Mouse (Mus musculus) embryonic facial prominence, embryonic 14.5 days (tissue): ENCODE data around the gene Srrm3. TPM values are rescaled to one million over a fixed set of nuclear protein-coding genes. Genes with fewer than 3 reads are reported as not detected.

ENCODE experiments used
- ATAC-seq: fragments of 200-750 bp; cut with Nextera tagmentation; 2 replicates; pipeline ENCODE4 v1.8.0; 2017; ENCODE audit warnings: low read depth, moderate number of reproducible peaks, moderate TSS enrichment
- DNase-seq: peaks from one replicate; pipeline ENCODE4 v3.0.0-alpha.2; 2015; ENCODE audit warnings: low spot score
- H3K27ac ChIP-seq: fragments of 300-500 bp; sonication (generic); replicated peaks from 2 replicates; pipeline ENCODE4 v1.5.1; 2014; ENCODE audit warnings: low read depth, mild to moderate bottlenecking, low read length, moderate library complexity
- H3K27me3 ChIP-seq: fragments of 300-500 bp; sonication (generic); replicated peaks from 2 replicates; pipeline ENCODE4 v1.6.1; 2014; ENCODE audit warnings: low read length; ENCODE audit not compliant: control insufficient read depth, insufficient read depth
- H3K36me3 ChIP-seq: fragments of 300-500 bp; sonication (generic); 2 replicates; pipeline ENCODE4 v1.6.1; 2014; ENCODE audit warnings: low read length, mixed read lengths; ENCODE audit not compliant: control insufficient read depth, insufficient read depth
- H3K4me1 ChIP-seq: fragments of 300-500 bp; sonication (generic); 2 replicates; pipeline ENCODE4 v1.6.1; 2014; ENCODE audit warnings: antibody characterized with exemption, low read length; ENCODE audit not compliant: control insufficient read depth, insufficient read depth
- H3K4me2 ChIP-seq: fragments of 300-500 bp; sonication (generic); 2 replicates; pipeline ENCODE4 v1.6.1; 2014; ENCODE audit warnings: low read depth, mild to moderate bottlenecking, low read length, moderate library complexity, mixed read lengths
- H3K4me3 ChIP-seq: fragments of 300-500 bp; sonication (generic); 2 replicates; pipeline ENCODE4 v1.5.1; 2014; ENCODE audit warnings: low read depth, mild to moderate bottlenecking, low read length
- H3K9ac ChIP-seq: fragments of 300-500 bp; sonication (generic); 2 replicates; pipeline ENCODE4 v1.6.1; 2014; ENCODE audit warnings: low read depth, mild to moderate bottlenecking, low read length, moderate library complexity, mixed read lengths
- H3K9me3 ChIP-seq: fragments of 300-500 bp; sonication (generic); 2 replicates; pipeline ENCODE4 v1.6.1; 2016; ENCODE audit warnings: low read length; ENCODE audit not compliant: control insufficient read depth
- WGBS: fragments of 180-500 bp; shearing (Covaris S2); extraction: QIAGEN DNeasy Blood & Tissue Kit; methylation state at CpG from one replicate; pipeline ENCODE4 v1.1.7; 2014; 5-methylcytosine and 5-hydroxymethylcytosine counted together
- polyA plus RNA-seq: library from polyadenylated mRNA; unstranded; fragments of >200 nt; fragmentation: Nextera tagmentation; extraction: Ambion mirVana; gene quantifications from 2 replicates; pipeline ENCODE4 v1.2.1, GENCODE M21; 2014

Srrm3 gene
- polyA plus RNA-seq, 1 experiment from 2014 or later, result 1.1 TPM

DNA sequence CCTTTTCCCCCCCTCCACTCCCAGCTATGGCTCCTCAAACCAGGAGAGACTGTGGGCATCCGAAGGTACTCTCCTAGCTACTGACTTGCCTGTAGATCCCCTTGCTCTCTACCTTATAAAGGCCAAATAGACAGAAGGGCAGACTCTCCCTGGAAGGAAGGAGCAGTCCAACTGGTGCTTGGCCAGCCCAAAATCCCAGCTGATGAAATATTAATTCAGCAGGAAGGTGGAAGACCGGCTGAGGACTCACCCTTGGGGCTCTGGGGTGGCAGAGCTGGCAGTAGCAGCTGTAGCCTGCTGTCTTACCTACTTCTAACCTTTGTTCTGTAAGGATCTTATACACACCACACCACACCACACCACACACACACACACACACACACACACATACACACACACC is 2.0 kb upstream of the Srrm3 start:
- no peak overlapping the region for H3K27ac ChIP-seq
- no peak overlapping the region for H3K9ac ChIP-seq
- WGBS, result 56% methylated on average over 2 of the region's 2 CpGs
- no peaks in the 10 kb centered on the region for H3K36me3 ChIP-seq
- H3K4me1 ChIP-seq, result peaks cover 12% of the 10 kb centered on the region; the same call in 1 of the 2 replicates
- H3K4me3 ChIP-seq, result no peak overlapping the region
- no peak for DNase-seq
- ATAC-seq, result no peak
- H3K27me3 ChIP-seq, result no peaks in the 10 kb centered on the region
- no peaks in the 10 kb centered on the region for H3K9me3 ChIP-seq
- H3K4me2 ChIP-seq, result no peak overlapping the region

DNA sequence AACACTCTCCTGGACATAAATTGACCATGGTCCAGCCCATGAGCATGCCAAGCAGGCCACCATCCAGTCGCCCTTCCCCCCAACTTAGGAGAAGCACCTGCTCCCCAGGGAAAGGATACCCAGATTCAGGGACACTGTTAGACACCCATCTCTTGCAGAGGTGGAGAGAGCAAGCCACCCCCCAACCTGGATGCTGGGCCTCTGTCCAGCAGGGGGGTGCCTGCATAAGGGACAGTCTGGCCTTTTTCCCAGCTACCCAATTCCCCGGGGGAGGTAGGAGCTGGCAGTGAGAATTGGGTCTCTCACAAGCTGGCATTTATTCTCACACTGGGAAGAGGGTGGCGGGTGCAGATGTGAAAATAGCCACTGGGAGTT is 560 bp downstream of the Srrm3 start:
- no peak for ATAC-seq

DNA sequence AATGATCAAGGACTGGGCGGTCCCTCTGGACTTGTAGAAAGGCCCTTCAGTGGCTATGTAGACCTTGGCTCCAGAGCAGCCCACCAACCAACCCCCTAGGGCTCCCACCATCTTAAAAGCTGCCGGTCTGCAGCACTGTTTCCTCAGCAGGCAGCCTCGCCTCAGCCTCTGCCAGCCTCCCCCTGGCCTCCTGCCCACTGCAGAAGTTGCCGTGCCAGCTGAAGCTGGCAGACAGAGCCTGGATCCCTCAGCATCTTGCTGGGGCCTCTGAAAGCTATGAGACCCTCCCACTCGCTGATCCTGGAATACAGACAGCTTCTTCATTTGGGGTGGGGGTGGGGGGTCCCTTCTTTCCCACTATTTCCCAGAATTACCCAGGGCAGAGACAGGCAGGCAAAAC is 6.3 kb downstream of the Srrm3 start:
- DNase-seq, result no peak
- no peaks in the 10 kb centered on the region for H3K27me3 ChIP-seq
- no peak overlapping the region for H3K27ac ChIP-seq
- WGBS, result 66% methylated on average over 5 of the region's 5 CpGs
- H3K4me1 ChIP-seq, result no peaks in the 10 kb centered on the region
- no peak for ATAC-seq
- H3K9me3 ChIP-seq, result no peaks in the 10 kb centered on the region
- no peak overlapping the region for H3K4me2 ChIP-seq
- H3K36me3 ChIP-seq, result no peaks in the 10 kb centered on the region
- H3K9ac ChIP-seq, result no peak overlapping the region
- H3K4me3 ChIP-seq, result no peak overlapping the region

More for the DNA sequence above, 560 bp downstream of the Srrm3 start:
- DNase-seq, result no peak
- Histone ChIP-seq H3K4me1 (no peaks in the 10 kb centered on the region), H3K27me3 (no peaks in the 10 kb centered on the region), H3K4me3 (no peak overlapping the region; the same call in 1 of the 2 replicates), H3K36me3 (no peaks in the 10 kb centered on the region), H3K9ac (no peak overlapping the region), H3K4me2 (no peak overlapping the region), H3K9me3 (no peaks in the 10 kb centered on the region), H3K27ac (no peak overlapping the region)
- WGBS, result 38% methylated on average over 3 of the region's 3 CpGs

DNA sequence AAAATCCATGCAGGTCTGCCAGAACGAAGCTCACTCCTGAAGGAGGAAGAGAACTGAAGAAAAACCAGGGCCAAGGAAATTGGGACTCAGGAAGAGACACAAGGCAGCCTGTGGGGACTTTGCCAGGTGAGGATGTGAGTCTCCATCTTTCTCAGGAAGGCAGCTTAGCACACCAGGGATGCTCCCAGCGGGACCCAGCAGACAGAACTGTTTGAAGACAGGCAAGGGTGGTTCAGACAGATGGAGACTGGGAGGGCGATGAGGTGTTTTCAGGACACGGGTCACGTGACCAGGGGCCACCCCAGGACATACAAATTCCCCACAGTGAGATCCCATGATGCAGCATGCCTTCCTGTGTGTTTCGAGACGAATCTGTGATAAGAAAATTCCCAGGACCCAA is 11.8 kb downstream of the Srrm3 start:
- Histone ChIP-seq H3K9ac (no peak overlapping the region), H3K27ac (no peak overlapping the region), H3K36me3 (no peaks in the 10 kb centered on the region), H3K4me1 (no peaks in the 10 kb centered on the region), H3K9me3 (no peaks in the 10 kb centered on the region), H3K4me2 (no peak overlapping the region), H3K27me3 (no peaks in the 10 kb centered on the region; the same call in 1 of the 2 replicates), H3K4me3 (no peak overlapping the region)
- 51% methylated on average over 7 of the region's 7 CpGs for WGBS
- DNase-seq (no peak), ATAC-seq (no peak)

DNA sequence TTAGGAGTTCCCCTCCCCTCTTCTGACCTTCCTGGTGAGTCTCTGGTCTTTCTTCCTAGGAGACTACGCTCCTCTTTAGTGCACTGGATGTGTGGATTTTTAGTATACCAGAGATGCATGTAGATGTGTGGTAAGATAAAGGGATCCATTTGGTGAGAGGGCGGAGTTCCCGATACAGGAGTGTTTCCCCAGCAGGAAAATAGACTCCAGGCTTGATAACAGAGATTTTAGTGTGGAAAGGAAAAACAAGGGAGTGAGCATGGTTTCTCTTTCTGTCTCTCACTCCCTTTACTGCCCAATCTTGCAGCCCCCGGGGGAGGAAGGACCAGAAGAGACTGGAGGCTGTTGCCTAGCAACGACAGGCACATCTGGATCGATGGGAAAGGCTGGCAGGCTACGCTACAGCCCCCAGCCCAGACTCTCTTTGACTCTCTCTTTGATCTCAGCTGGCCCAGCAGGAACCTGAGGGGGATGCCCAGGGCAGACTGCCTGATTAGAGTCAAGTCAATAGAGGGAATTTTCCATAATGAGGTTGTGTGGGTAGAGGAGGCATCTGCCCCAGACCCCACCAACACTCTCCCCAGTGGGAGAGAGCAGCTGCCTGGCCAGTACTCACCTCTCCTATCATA is 15.7 kb downstream of the Srrm3 start:
- H3K36me3 ChIP-seq, result no peaks in the 10 kb centered on the region
- ATAC-seq (peak; percentile 60; the same call in 1 of the 2 replicates), DNase-seq (peak; percentile 24)
- H3K27ac ChIP-seq, result no peak overlapping the region; the same call in 1 of the 2 replicates
- WGBS, result 18% methylated on average over 7 of the region's 7 CpGs
- no peaks in the 10 kb centered on the region for H3K9me3 ChIP-seq
- no peak overlapping the region for H3K9ac ChIP-seq
- H3K4me1 ChIP-seq, result peaks cover 6% of the 10 kb centered on the region; the same call in 1 of the 2 replicates
- no peak overlapping the region for H3K4me2 ChIP-seq
- no peak overlapping the region for H3K4me3 ChIP-seq
- no peaks in the 10 kb centered on the region; the same call in 1 of the 2 replicates for H3K27me3 ChIP-seq

DNA sequence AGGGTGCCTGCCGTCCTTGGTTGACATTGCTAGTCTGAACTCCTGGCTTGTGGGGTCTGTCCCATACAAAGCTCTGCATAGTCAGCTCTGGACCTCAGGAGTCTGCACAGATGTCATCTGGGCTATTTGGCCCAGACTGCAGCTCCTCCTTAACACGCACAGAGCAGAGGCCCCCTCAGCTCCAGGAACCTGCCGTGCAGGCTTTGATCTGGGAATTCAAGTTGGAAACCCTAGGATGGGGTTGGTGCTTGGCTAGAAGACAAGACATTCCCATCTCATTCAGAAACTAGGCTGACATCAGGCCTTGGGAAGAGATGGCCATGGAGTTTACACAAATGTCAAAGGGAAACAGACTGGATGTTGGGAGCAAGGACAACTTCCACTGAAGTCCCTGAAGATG is 17.8 kb downstream of the Srrm3 start:
- WGBS, result 35% methylated on average over 3 of the region's 3 CpGs

DNA sequence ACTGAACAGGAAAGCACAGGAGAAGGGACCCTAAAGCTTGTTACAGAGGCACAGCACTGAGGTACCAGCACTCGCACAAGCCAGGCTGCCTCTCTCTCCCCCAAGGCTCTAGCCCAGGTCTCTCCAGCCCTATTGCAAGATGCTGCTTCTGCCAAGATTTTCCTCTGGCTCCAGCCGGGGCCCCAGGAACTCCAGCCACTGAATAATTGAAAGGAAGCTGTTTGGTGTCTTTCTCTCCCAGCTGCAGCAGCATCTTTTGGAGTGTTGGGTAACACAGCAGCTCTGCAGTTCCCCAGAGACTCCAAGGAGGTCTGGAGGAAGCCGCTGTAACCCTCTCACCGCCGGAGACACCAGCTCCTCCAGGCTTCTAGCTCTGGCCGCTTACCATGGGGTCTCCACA is 19.5 kb downstream of the Srrm3 start:
- Histone ChIP-seq H3K27ac (no peak overlapping the region), H3K36me3 (no peaks in the 10 kb centered on the region), H3K9me3 (no peaks in the 10 kb centered on the region), H3K9ac (no peak overlapping the region), H3K4me2 (no peak overlapping the region), H3K4me1 (peaks cover 6% of the 10 kb centered on the region; the same call in 1 of the 2 replicates), H3K4me3 (no peak overlapping the region), H3K27me3 (no peaks in the 10 kb centered on the region)
- DNase-seq, result peak; percentile 60
- ATAC-seq, result no peak
- 22% methylated on average over 6 of the region's 6 CpGs for WGBS

More for the DNA sequence above, 17.8 kb downstream of the Srrm3 start:
- DNase-seq (no peak), ATAC-seq (no peak)
- no peaks in the 10 kb centered on the region; the same call in 1 of the 2 replicates for H3K27me3 ChIP-seq
- H3K9ac ChIP-seq, result no peak overlapping the region
- H3K9me3 ChIP-seq, result no peaks in the 10 kb centered on the region
- H3K4me1 ChIP-seq, result peaks cover 6% of the 10 kb centered on the region; the same call in 1 of the 2 replicates
- no peak overlapping the region for H3K4me3 ChIP-seq
- no peak overlapping the region for H3K27ac ChIP-seq
- H3K36me3 ChIP-seq, result no peaks in the 10 kb centered on the region
- no peak overlapping the region for H3K4me2 ChIP-seq

DNA sequence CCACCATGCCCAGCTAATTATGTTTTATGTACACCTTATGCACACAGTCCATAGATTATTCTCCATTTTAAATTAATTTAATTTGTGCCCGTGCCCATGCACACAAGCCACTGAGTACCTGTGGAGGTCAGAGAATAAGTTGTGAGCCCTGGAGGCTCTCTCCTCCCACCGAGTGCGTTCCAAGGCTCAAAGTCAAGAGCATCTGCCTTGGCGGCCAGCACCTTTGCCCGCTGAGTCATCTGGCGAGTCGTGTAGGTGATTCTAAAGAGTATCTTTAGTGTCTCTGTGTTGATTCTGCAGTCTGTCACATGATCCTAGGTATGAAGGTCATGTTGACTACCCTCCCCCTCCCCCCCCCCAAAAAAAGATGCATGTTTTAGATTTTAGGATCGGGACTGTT is 22.7 kb downstream of the Srrm3 start:
- H3K9ac ChIP-seq, result no peak overlapping the region
- 91% methylated on average over 8 of the region's 8 CpGs for WGBS
- ATAC-seq, result no peak

DNA sequence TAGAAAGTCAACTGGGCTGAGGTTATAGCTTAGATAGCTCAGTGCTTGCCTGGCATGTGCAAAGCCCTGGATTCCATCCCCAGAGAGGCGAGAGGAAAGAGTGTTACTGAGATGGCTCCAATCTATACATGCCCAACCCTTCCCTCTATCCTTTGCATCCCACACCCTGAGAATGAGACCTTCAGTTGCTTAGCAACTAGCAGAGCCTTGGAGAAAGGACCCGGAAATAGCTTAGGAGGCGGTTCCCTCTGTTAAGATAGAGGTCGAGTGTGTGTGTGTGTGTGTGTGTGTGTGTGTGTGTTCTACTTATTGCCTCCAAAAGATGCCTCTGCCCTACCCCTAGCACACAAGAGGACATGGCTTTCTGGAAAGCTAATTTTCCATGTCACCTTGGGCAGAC is 26.0 kb downstream of the Srrm3 start:
- DNase-seq (no peak), ATAC-seq (no peak)
- Histone ChIP-seq H3K36me3 (no peaks in the 10 kb centered on the region), H3K27me3 (peaks cover 12% of the 10 kb centered on the region), H3K9me3 (no peaks in the 10 kb centered on the region), H3K4me1 (peaks cover 8% of the 10 kb centered on the region), H3K27ac (no peak overlapping the region), H3K4me2 (no peak overlapping the region), H3K4me3 (no peak overlapping the region), H3K9ac (no peak overlapping the region)
- 38% methylated on average over 4 of the region's 4 CpGs for WGBS

More for the DNA sequence above, 22.7 kb downstream of the Srrm3 start:
- Histone ChIP-seq H3K4me3 (no peak overlapping the region), H3K27me3 (peaks cover 1% of the 10 kb centered on the region), H3K36me3 (no peaks in the 10 kb centered on the region), H3K27ac (no peak overlapping the region), H3K4me2 (no peak overlapping the region), H3K4me1 (peaks cover 6% of the 10 kb centered on the region; the same call in 1 of the 2 replicates), H3K9me3 (no peaks in the 10 kb centered on the region)
- no peak for DNase-seq
